ENCODE assay signal across 8 mouse cellular contexts in genomic region chr6:70752351-70752750, GRCm38 (mm10). TPM values are rescaled to one million over a fixed set of nuclear protein-coding genes. Genes with fewer than 3 reads are reported as not detected.
A peak's percentile ranks its signal among the peaks of the same experiment; 100 is the strongest.
DNase-seq lines count a peak whose midpoint lies in the region; ATAC-seq and TF ChIP-seq lines count a peak whose summit lies in the region.

No protein-coding gene starts in this region.

- peak; percentile 20 for DNase-seq in adrenal gland, adult 2 months
- DNase-seq in adrenal gland, postnatal 4 days (ENCODE audit: low spot score in 2 of 2), result no peak
- peak; percentile 33 to 55 for DNase-seq in layer of hippocampus, postnatal 10 days (ENCODE audit: low spot score in 2 of 2)
- DNase-seq in layer of hippocampus, postnatal 14 days (ENCODE audit: low spot score in 2 of 2), result no peak
- DNase-seq in induced T-regulatory cell, adult 2 months (ENCODE audit: low read depth), result peak; percentile 64
- peak; percentile 10 for DNase-seq in ovary, postnatal 14 days (ENCODE audit: low spot score)

- TF ChIP-seq CTCF in bone marrow, adult 2 months (IDR thresholded peaks at IDR 0.05; ENCODE audit: control insufficient read depth, insufficient read depth, low read length), result peak; percentile 76

- no peak for ATAC-seq in frontal cortex, adult (ENCODE audit: low TSS enrichment)

- WGBS in bone marrow, adult 2 months, result 43% methylated on average over 8 of the region's 8 CpGs

- peaks cover 2% of the 10 kb centered on the region; the same call in 1 of the 2 replicates for H3K4me1 ChIP-seq in bone marrow, adult 2 months (ENCODE audit: control insufficient read depth, insufficient read depth, low read length)

- TF ChIP-seq POLR2A in bone marrow, adult 2 months (IDR thresholded peaks at IDR 0.05; ENCODE audit: borderline replicate concordance, control insufficient read depth, low read depth, low read length), result no peak

- H3K27ac ChIP-seq in bone marrow, adult 2 months (ENCODE audit: control insufficient read depth, insufficient read depth, low read depth, low read length, poor library complexity), result no peak overlapping the region

- H3K4me3 ChIP-seq in bone marrow, adult 2 months (replicated peaks; ENCODE audit: control insufficient read depth, low read depth, low read length), result no peak overlapping the region

RNA-seq across cellular contexts. Expression of gene Rpia, which starts 39.7 kb away (rescaled TPM):
- 10 to 100 TPM; 15.6 to 16.8 TPM for total RNA-seq in adrenal gland, adult 2 months (2021)
- 6.2 and 6.9 TPM in 2 replicates for polyA plus RNA-seq in adrenal gland, adult 2 months (2012; rRNA removed)
- 10 to 100 TPM; 24.7 to 26.1 TPM for total RNA-seq in adrenal gland, postnatal 4 days (2021)
- total RNA-seq in layer of hippocampus, postnatal 10 days (2021), result 10 to 100 TPM; 11.9 to 15.7 TPM
- total RNA-seq in layer of hippocampus, postnatal 14 days (2021), result 10 to 100 TPM; 10.1 to 10.3 TPM
- polyA plus RNA-seq in bone marrow, adult 2 months (2011; ENCODE audit: insufficient read depth, insufficient read length, low replicate concordance, missing spikeins), result 65.3 and 78.5 TPM in 2 replicates

Comparison
In these comparisons a context has a peak if more than half of its experiments do, and no peak if none do; other contexts are left out.
1. DNase-seq: peak in adrenal gland, adult 2 months (single experiment), layer of hippocampus, postnatal 10 days (2 of 2), induced T-regulatory cell, adult 2 months (single experiment) and ovary, postnatal 14 days (single experiment); none in adrenal gland, postnatal 4 days (0 of 2) and layer of hippocampus, postnatal 14 days (0 of 2).